Mouse (Mus musculus): Measurements from ENCODE around the gene P2ry6.

DNA sequence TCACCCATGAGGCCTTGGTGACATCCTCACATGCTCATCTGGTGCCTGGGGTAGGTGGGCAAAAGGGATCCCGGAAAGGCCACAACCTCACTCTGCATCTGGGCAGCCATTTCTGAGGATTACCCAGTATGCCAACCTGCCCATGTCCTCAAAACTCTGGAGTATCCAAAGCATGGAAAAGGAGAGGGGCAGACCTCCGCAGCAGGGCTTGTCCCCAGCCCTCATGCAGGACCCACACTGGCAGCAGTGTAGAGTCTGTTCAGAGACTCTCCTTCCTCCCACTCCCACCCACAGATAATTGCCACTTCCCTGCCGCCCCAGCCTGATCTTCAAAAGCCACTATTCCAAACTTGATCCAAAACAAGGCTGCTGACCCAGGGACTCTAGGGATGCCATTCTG is 36.3 kb upstream of the P2ry6 start:
- TF ChIP-seq POLR2A (IDR thresholded peaks at IDR 0.05; ENCODE audit: extremely low read depth, insufficient read depth, low read length) (no peak), CTCF (IDR thresholded peaks at IDR 0.05; ENCODE audit: low read depth, low read length) (no peak)
